Mouse (Mus musculus): ENCODE measurements around the gene Usp1. TPM values are rescaled to one million over a fixed set of nuclear protein-coding genes. Genes with fewer than 3 reads are reported as not detected.
"Not testable (repeated sequence)": the region's sequence is repeated elsewhere in the genome, so short reads cannot be mapped to it uniquely, and the experiment has no call there.

Usp1 gene
- polyA plus RNA-seq, 1 experiment from 2014 or later: 44.3 TPM

DNA sequence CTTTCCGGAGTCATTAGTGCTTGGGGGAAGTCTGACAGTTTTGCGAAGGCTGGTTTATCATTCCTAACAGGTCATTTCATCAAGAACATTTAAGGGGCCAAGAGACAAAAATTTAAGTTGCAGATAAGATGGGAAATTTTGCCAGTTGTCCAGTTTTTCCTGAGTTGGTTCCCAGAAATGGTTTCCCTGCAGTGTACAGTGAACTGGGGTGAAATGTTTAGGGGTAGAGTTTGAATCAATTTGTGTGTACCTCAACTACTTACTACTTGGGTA, 1.2 kb downstream of the Usp1 start:
- 0% methylated on average over 2 of the region's 2 CpGs for WGBS
- Histone ChIP-seq H3K27me3 (replicated peaks) (no peaks in the 10 kb centered on the region), H3K4me1 (peaks cover 25% of the 10 kb centered on the region), H3K4me2 (peak overlapping the region; percentile 78), H3K4me3 (peak overlapping the region; percentile 97), H3K9ac (peak overlapping the region; percentile 96), H3K27ac (replicated peaks) (peak overlapping the region; percentile 100), H3K36me3 (peaks cover 14% of the 10 kb centered on the region), H3K9me3 (no peaks in the 10 kb centered on the region)
- no peak for ATAC-seq (ENCODE audit: extremely low read depth, insufficient number of reproducible peaks, low FRiP score, low TSS enrichment)

DNA sequence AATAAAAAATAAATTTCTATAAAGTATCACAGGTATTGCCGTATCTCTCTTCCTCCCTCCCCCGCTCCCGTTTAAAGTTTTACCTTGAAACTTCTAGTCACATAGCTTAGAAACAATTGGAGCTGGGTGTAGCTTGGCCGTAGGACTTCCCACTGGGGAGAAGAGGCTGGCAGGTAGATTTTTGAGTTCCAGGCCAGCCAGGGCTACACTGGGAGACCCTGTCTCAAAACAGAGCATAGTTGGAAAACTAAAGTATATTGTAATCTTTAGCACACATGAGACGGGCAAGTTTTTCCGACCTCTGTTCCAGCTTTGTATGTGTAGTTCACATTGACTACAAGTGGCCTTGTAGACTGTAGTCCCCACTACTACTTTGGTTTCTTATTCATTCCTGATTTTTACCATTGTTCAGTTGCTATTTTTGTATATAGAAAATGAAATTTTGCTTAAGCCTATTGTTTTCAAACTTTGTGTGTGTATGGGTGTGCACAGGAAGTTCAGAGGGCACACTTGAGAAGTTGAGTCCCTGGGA, 1.7 kb downstream of the Usp1 start:
- 28% methylated on average over 6 of the region's 6 CpGs for WGBS
- H3K36me3 ChIP-seq: peaks cover 19% of the 10 kb centered on the region
- H3K27ac ChIP-seq (replicated peaks): no peak overlapping the region
- peak overlapping the region; percentile 78 for H3K4me2 ChIP-seq
- no peaks in the 10 kb centered on the region for H3K9me3 ChIP-seq
- peak overlapping the region; percentile 97 for H3K4me3 ChIP-seq
- H3K27me3 ChIP-seq (replicated peaks): no peaks in the 10 kb centered on the region
- H3K4me1 ChIP-seq: peaks cover 25% of the 10 kb centered on the region
- no peak for ATAC-seq (ENCODE audit: extremely low read depth, insufficient number of reproducible peaks, low FRiP score, low TSS enrichment)
- peak overlapping the region; percentile 96 for H3K9ac ChIP-seq

DNA sequence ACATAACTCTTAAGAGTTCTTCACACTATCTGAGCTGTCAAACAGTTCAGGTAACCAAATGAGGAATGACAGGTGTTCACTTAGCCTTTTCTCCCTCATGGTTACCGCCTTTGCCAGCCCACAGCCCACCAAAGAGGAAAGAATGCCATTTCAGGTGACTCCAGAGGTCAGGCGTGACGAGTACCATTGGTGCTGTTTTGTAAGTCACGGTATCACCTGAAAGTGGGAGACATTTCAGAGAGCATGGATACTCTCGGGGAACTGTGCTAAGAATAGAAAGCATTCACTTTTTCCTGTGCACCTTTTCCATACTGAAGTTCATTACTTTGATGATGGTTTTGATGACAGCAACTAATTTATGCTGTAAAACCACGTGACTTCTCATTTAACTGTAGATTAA, 12.4 kb downstream of the Usp1 start:
- Histone ChIP-seq H3K9me3 (no peaks in the 10 kb centered on the region), H3K4me2 (no peak overlapping the region), H3K36me3 (peaks cover 82% of the 10 kb centered on the region), H3K27ac (replicated peaks) (no peak overlapping the region), H3K4me1 (no peaks in the 10 kb centered on the region), H3K27me3 (replicated peaks) (no peaks in the 10 kb centered on the region), H3K9ac (no peak overlapping the region), H3K4me3 (no peak overlapping the region)
- 73% methylated on average over 6 of the region's 6 CpGs for WGBS
- ATAC-seq (ENCODE audit: extremely low read depth, insufficient number of reproducible peaks, low FRiP score, low TSS enrichment): no peak

- 83% methylated on average over 6 of the region's 6 CpGs for WGBS
- ATAC-seq (ENCODE audit: extremely low read depth, insufficient number of reproducible peaks, low FRiP score, low TSS enrichment); H3K27ac ChIP-seq (replicated peaks); H3K9ac ChIP-seq; H3K9me3 ChIP-seq; H3K4me2 ChIP-seq; H3K4me1 ChIP-seq; H3K4me3 ChIP-seq; H3K27me3 ChIP-seq (replicated peaks): not testable (repeated sequence)
- peaks cover 77% of the 10 kb centered on the region for H3K36me3 ChIP-seq
Observed at GRCm38 (mm10) chr4:98938210-98938609, 14.6 kb downstream of the Usp1 start.

DNA sequence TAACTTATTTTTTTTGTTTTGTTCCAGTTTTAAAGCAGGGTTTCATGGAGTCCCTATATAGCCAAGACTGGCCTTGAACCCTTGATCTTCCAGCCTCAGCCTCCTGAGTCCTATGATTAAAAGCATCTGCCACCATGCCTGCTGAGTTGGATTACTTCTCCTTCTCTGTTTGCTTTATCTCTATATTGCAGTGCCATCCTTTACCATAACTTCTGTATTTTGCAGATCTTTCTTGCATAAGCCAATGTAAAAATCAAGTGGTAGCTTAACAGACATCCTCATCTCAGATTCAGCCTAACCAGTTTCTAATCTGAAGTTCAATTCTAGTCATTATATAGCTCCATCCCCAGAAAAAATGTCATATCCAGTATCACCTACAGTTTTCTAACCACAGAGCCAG, 27.0 kb downstream of the Usp1 start:
- ATAC-seq (ENCODE audit: extremely low read depth, insufficient number of reproducible peaks, low FRiP score, low TSS enrichment): no peak
- Histone ChIP-seq H3K27me3 (replicated peaks) (no peaks in the 10 kb centered on the region), H3K27ac (replicated peaks) (no peak overlapping the region), H3K9me3 (no peaks in the 10 kb centered on the region), H3K36me3 (peaks cover 19% of the 10 kb centered on the region), H3K9ac (no peak overlapping the region), H3K4me3 (no peak overlapping the region), H3K4me2 (no peak overlapping the region), H3K4me1 (peaks cover 20% of the 10 kb centered on the region)

- Histone ChIP-seq H3K4me2 (no peak overlapping the region), H3K9me3 (no peaks in the 10 kb centered on the region), H3K36me3 (peaks cover 53% of the 10 kb centered on the region), H3K9ac (no peak overlapping the region), H3K27ac (replicated peaks) (no peak overlapping the region), H3K4me1 (peaks cover 20% of the 10 kb centered on the region), H3K27me3 (replicated peaks) (no peaks in the 10 kb centered on the region), H3K4me3 (no peak overlapping the region)
- 89% methylated on average over 8 of the region's 8 CpGs for WGBS
- no peak for ATAC-seq (ENCODE audit: extremely low read depth, insufficient number of reproducible peaks, low FRiP score, low TSS enrichment)
Observed at GRCm38 (mm10) chr4:98955986-98956385, 32.4 kb downstream of the Usp1 start.

GRCm38 (mm10) chr4:98960243-98960642, 36.6 kb downstream of the Usp1 start:
- Histone ChIP-seq H3K4me3 (no peak overlapping the region), H3K27ac (replicated peaks) (no peak overlapping the region), H3K36me3 (peaks cover 78% of the 10 kb centered on the region), H3K9me3 (no peaks in the 10 kb centered on the region), H3K9ac (no peak overlapping the region), H3K27me3 (replicated peaks) (no peaks in the 10 kb centered on the region), H3K4me1 (no peaks in the 10 kb centered on the region), H3K4me2 (no peak overlapping the region)
- 86% methylated on average over 3 of the region's 3 CpGs for WGBS
- ATAC-seq (ENCODE audit: extremely low read depth, insufficient number of reproducible peaks, low FRiP score, low TSS enrichment): no peak

- WGBS: 79% methylated on average over 3 of the region's 3 CpGs
- no peaks in the 10 kb centered on the region for H3K27me3 ChIP-seq (replicated peaks)
- no peak overlapping the region for H3K27ac ChIP-seq (replicated peaks)
- no peaks in the 10 kb centered on the region for H3K4me1 ChIP-seq
- no peak overlapping the region for H3K9ac ChIP-seq
- peaks cover 87% of the 10 kb centered on the region for H3K36me3 ChIP-seq
- ATAC-seq (ENCODE audit: extremely low read depth, insufficient number of reproducible peaks, low FRiP score, low TSS enrichment): no peak
- no peak overlapping the region for H3K4me3 ChIP-seq
- H3K9me3 ChIP-seq: no peaks in the 10 kb centered on the region
- H3K4me2 ChIP-seq: no peak overlapping the region
Observed at GRCm38 (mm10) chr4:98969946-98970345, 46.3 kb downstream of the Usp1 start.

- H3K9ac ChIP-seq: no peak overlapping the region
- 65% methylated on average over 8 of the region's 8 CpGs for WGBS
- H3K4me1 ChIP-seq: no peaks in the 10 kb centered on the region
- ATAC-seq (ENCODE audit: extremely low read depth, insufficient number of reproducible peaks, low FRiP score, low TSS enrichment): no peak
- H3K36me3 ChIP-seq: peaks cover 71% of the 10 kb centered on the region
- no peaks in the 10 kb centered on the region for H3K9me3 ChIP-seq
- H3K27ac ChIP-seq (replicated peaks): no peak overlapping the region
- no peaks in the 10 kb centered on the region for H3K27me3 ChIP-seq (replicated peaks)
- H3K4me3 ChIP-seq: no peak overlapping the region
- no peak overlapping the region for H3K4me2 ChIP-seq
Observed at GRCm38 (mm10) chr4:98975741-98976140, 52.1 kb downstream of the Usp1 start.

DNA sequence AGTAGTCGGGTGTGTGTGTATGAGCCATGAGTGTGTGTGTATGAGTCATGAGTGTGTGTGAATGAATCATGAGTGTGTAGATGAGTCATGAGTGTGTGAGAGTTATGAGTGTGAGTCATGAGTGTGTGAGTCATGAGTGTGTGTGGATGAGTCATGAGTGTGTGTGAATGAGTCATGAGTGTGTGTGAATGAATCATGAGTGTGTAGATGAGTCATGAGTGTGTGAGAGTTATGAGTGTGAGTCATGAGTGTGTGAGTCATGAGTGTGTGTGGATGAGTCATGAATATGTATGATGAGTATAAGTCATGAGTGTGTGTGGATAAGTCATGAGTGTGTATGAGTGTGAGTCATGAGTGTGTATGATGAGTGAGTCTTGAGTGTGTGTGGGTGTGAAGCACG, 54.7 kb downstream of the Usp1 start:
- WGBS: 93% methylated on average over 2 of the region's 2 CpGs
- not testable (repeated sequence) for H3K27ac ChIP-seq (replicated peaks); H3K4me1 ChIP-seq; H3K9me3 ChIP-seq; H3K27me3 ChIP-seq (replicated peaks); H3K9ac ChIP-seq; H3K4me3 ChIP-seq; H3K4me2 ChIP-seq; ATAC-seq (ENCODE audit: extremely low read depth, insufficient number of reproducible peaks, low FRiP score, low TSS enrichment)
- peaks cover 52% of the 10 kb centered on the region for H3K36me3 ChIP-seq

- Histone ChIP-seq H3K9ac (no peak overlapping the region), H3K27ac (replicated peaks) (no peak overlapping the region), H3K36me3 (peaks cover 52% of the 10 kb centered on the region), H3K9me3 (no peaks in the 10 kb centered on the region), H3K27me3 (replicated peaks) (no peaks in the 10 kb centered on the region), H3K4me1 (no peaks in the 10 kb centered on the region), H3K4me3 (no peak overlapping the region), H3K4me2 (no peak overlapping the region)
- no peak for ATAC-seq (ENCODE audit: extremely low read depth, insufficient number of reproducible peaks, low FRiP score, low TSS enrichment)
- 68% methylated on average over 2 of the region's 2 CpGs for WGBS
Observed at GRCm38 (mm10) chr4:98978693-98979092, 55.1 kb downstream of the Usp1 start.

GRCm38 (mm10) chr4:98979976-98980375, 56.4 kb downstream of the Usp1 start:
- not testable (repeated sequence) for H3K4me1 ChIP-seq; H3K4me2 ChIP-seq; H3K27me3 ChIP-seq (replicated peaks); H3K9ac ChIP-seq; H3K4me3 ChIP-seq; H3K27ac ChIP-seq (replicated peaks); ATAC-seq (ENCODE audit: extremely low read depth, insufficient number of reproducible peaks, low FRiP score, low TSS enrichment); H3K9me3 ChIP-seq
- H3K36me3 ChIP-seq: peaks cover 54% of the 10 kb centered on the region
- WGBS: 75% methylated on average over 3 of the region's 3 CpGs
